Mouse (Mus musculus) spleen, adult 2 months (tissue): ENCODE results near the gene Cpeb4.

ENCODE experiments used
- CTCF ChIP-seq: fragments of 200-500 bp; IDR thresholded peaks from 2 replicates; pipeline ENCODE4 v1.5.1; 2011; ENCODE audit warnings: mild to moderate bottlenecking, inconsistent platforms; ENCODE audit not compliant: insufficient read depth, insufficient read length, insufficient replicate concordance; ENCODE audit errors: extremely low read depth
- POLR2A ChIP-seq: fragments of 200-500 bp; IDR thresholded peaks from 2 replicates; pipeline ENCODE4 v1.6.1; 2011; ENCODE audit warnings: low read depth, low read length, inconsistent platforms

GRCm38 (mm10) chr11:31857479-31857878 lies 14.5 kb upstream of the Cpeb4 start:
- TF ChIP-seq CTCF (no peak), POLR2A (no peak)
